Mouse (Mus musculus): ENCODE results near the gene Slc9a9. TPM values are rescaled to one million over a fixed set of nuclear protein-coding genes. Genes with fewer than 3 reads are reported as not detected.

Gene Slc9a9
- polyA plus RNA-seq, 1 experiment, result 0.03 TPM

DNA sequence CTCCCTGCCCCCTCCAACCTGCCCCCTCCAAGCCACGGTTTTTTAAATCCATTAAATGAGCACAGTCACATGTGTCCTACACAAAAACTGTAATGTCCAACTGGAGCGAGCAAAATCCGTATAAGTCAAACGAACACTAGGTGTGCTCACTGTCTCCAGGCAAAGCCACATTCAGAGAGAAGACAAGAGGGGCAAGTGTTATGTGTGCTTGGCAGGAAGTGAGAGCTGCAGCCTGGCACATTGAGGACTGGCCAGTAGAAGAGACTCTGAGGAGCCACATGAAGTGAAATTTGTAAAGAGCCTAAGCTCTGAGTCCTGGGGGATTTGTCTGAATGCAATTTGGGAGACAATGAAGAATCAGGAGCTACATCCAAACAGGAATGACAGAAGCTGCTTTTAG is 481.3 kb downstream of the Slc9a9 start:
- no peak for TF ChIP-seq GATA1 (IDR thresholded peaks at IDR 0.05; ENCODE audit: low read length)
- no peak for TF ChIP-seq TAL1 (IDR thresholded peaks at IDR 0.05; ENCODE audit: low read length)
- Histone ChIP-seq H3K27me3 (ENCODE audit: control insufficient read depth) (no peaks in the 10 kb centered on the region), H3K9me3 (ENCODE audit: control insufficient read depth, low read length) (no peaks in the 10 kb centered on the region), H3K4me1 (ENCODE audit: control insufficient read depth) (no peaks in the 10 kb centered on the region), H3K36me3 (ENCODE audit: control insufficient read depth) (no peaks in the 10 kb centered on the region), H3K4me3 (replicated peaks) (no peak overlapping the region)

DNA sequence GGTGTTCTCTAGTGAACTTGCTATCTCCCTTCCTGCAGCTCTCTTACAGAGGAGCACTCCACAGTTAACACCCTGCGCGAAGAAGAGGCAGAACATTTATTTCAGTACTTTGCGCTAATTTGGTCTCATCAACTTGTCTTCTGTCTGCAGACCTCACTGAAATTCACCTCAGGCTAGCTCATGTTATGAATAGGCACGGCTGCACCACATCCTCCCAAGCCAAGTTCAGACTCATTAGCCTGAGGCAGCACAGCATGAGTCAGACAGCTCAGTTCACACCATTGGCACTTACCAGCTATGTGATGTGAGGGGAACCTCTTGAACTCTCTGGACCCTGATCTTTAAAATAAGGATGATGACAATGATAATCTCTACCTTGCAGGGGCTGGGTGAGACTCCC is 482.0 kb downstream of the Slc9a9 start:
- Histone ChIP-seq H3K27me3 (ENCODE audit: control insufficient read depth) (no peaks in the 10 kb centered on the region), H3K4me3 (replicated peaks) (no peak overlapping the region), H3K9me3 (ENCODE audit: control insufficient read depth, low read length) (no peaks in the 10 kb centered on the region), H3K4me1 (ENCODE audit: control insufficient read depth) (no peaks in the 10 kb centered on the region), H3K36me3 (ENCODE audit: control insufficient read depth) (no peaks in the 10 kb centered on the region)
- no peak for TF ChIP-seq GATA1 (IDR thresholded peaks at IDR 0.05; ENCODE audit: low read length)
- TF ChIP-seq TAL1 (IDR thresholded peaks at IDR 0.05; ENCODE audit: low read length), result no peak

DNA sequence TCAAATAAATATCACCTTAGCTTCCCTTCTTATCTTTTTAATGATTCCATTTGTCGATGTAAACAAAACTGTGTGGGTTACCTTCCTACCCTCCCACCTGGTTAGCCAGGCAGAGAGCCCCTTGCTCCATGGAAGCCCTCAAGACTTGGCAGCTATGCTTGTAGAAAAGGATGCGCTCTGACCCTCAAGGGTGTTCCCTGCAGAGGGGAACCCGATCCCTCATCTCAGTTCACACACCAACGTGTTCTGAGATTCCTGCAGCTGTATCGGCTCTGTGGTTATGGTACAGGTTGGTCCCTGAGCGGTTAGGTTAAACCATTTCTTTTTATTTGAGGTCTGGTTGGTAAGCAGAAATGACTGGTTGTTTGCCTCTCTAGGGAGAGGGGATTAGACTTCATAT is 484.3 kb downstream of the Slc9a9 start:
- H3K9me3 ChIP-seq (ENCODE audit: control insufficient read depth, low read length), result no peaks in the 10 kb centered on the region
- TF ChIP-seq TAL1 (IDR thresholded peaks at IDR 0.05; ENCODE audit: low read length), result no peak
- H3K36me3 ChIP-seq (ENCODE audit: control insufficient read depth), result no peaks in the 10 kb centered on the region
- no peaks in the 10 kb centered on the region for H3K4me1 ChIP-seq (ENCODE audit: control insufficient read depth)
- H3K27me3 ChIP-seq (ENCODE audit: control insufficient read depth), result no peaks in the 10 kb centered on the region
- no peak overlapping the region for H3K4me3 ChIP-seq (replicated peaks)

DNA sequence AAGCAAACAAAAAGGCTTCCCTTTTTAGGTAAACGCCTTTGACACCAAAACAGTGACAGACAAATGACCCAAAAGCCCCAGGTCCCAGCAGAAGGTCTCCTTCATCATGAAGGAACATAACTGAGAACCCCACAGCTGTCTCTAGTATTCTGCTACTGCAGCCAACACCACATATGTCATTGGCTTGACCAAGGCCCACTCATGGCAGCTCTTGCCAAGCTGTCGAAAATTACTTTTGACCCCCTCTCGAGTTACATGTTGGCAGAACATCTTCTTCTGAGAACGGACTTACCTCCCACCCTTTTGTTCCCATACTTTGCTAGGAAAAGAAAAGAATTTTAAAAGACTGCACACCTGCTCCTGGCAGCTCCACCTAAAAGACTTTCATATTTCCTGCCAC is 488.2 kb downstream of the Slc9a9 start:
- TF ChIP-seq GATA1 (IDR thresholded peaks at IDR 0.05; ENCODE audit: low read length), result no peak
- no peak for TF ChIP-seq TAL1 (IDR thresholded peaks at IDR 0.05; ENCODE audit: low read length)
- H3K36me3 ChIP-seq (ENCODE audit: control insufficient read depth), result no peaks in the 10 kb centered on the region
- H3K9me3 ChIP-seq (ENCODE audit: control insufficient read depth, low read length), result no peaks in the 10 kb centered on the region
- no peaks in the 10 kb centered on the region for H3K4me1 ChIP-seq (ENCODE audit: control insufficient read depth)
- H3K4me3 ChIP-seq (replicated peaks), result no peak overlapping the region
- no peaks in the 10 kb centered on the region for H3K27me3 ChIP-seq (ENCODE audit: control insufficient read depth)

DNA sequence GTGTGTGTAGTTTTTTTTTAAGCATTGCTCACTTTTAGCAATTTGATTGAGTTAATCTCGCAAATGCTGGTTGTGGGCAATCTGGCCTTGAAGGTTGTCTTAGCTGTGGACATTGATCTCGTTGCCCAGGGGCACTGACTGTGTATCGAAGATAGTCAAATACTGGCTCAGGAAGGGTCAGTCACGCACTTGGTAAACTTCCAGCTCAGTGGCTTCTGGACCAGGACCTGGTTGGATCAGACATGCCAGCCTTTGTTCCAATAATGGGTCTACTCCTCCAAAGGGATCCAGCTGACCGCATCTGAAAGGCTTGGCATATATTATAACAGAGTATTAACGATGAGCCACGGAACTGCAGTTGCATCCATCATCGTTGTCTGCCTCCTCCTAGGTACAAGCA is 489.2 kb downstream of the Slc9a9 start:
- no peaks in the 10 kb centered on the region for H3K36me3 ChIP-seq (ENCODE audit: control insufficient read depth)
- no peaks in the 10 kb centered on the region for H3K9me3 ChIP-seq (ENCODE audit: control insufficient read depth, low read length)
- H3K27me3 ChIP-seq (ENCODE audit: control insufficient read depth), result no peaks in the 10 kb centered on the region
- H3K4me1 ChIP-seq (ENCODE audit: control insufficient read depth), result no peaks in the 10 kb centered on the region
- H3K4me3 ChIP-seq (replicated peaks), result no peak overlapping the region
- TF ChIP-seq TAL1 (IDR thresholded peaks at IDR 0.05; ENCODE audit: low read length), result no peak
- TF ChIP-seq GATA1 (IDR thresholded peaks at IDR 0.05; ENCODE audit: low read length), result no peak

- H3K4me1 ChIP-seq (ENCODE audit: control insufficient read depth), result no peaks in the 10 kb centered on the region
- no peak overlapping the region for H3K4me3 ChIP-seq (replicated peaks)
- H3K27me3 ChIP-seq (ENCODE audit: control insufficient read depth), result no peaks in the 10 kb centered on the region
- TF ChIP-seq TAL1 (IDR thresholded peaks at IDR 0.05; ENCODE audit: low read length) (no peak), GATA1 (IDR thresholded peaks at IDR 0.05; ENCODE audit: low read length) (no peak)
- H3K36me3 ChIP-seq (ENCODE audit: control insufficient read depth), result no peaks in the 10 kb centered on the region
- H3K9me3 ChIP-seq (ENCODE audit: control insufficient read depth, low read length), result no peaks in the 10 kb centered on the region
These were observed 491.0 kb downstream of the Slc9a9 start for GRCm38 (mm10) chr9:95160575-95161300.

GRCm38 (mm10) chr9:95161699-95162098 is 492.0 kb downstream of the Slc9a9 start:
- H3K9me3 ChIP-seq (ENCODE audit: control insufficient read depth, low read length), result no peaks in the 10 kb centered on the region
- no peaks in the 10 kb centered on the region for H3K27me3 ChIP-seq (ENCODE audit: control insufficient read depth)
- TF ChIP-seq TAL1 (IDR thresholded peaks at IDR 0.05; ENCODE audit: low read length), result no peak
- TF ChIP-seq GATA1 (IDR thresholded peaks at IDR 0.05; ENCODE audit: low read length), result no peak
- H3K4me3 ChIP-seq (replicated peaks), result no peak overlapping the region
- H3K4me1 ChIP-seq (ENCODE audit: control insufficient read depth), result no peaks in the 10 kb centered on the region
- H3K36me3 ChIP-seq (ENCODE audit: control insufficient read depth), result no peaks in the 10 kb centered on the region

- TF ChIP-seq GATA1 (IDR thresholded peaks at IDR 0.05; ENCODE audit: low read length), result no peak
- no peak for TF ChIP-seq TAL1 (IDR thresholded peaks at IDR 0.05; ENCODE audit: low read length)
These were observed 496.5 kb downstream of the Slc9a9 start for GRCm38 (mm10) chr9:95166224-95166623.

GRCm38 (mm10) chr9:95167806-95168205 is 498.1 kb downstream of the Slc9a9 start:
- H3K27me3 ChIP-seq (ENCODE audit: control insufficient read depth), result no peaks in the 10 kb centered on the region
- H3K36me3 ChIP-seq (ENCODE audit: control insufficient read depth), result no peaks in the 10 kb centered on the region
- no peak for TF ChIP-seq GATA1 (IDR thresholded peaks at IDR 0.05; ENCODE audit: low read length)
- TF ChIP-seq TAL1 (IDR thresholded peaks at IDR 0.05; ENCODE audit: low read length), result no peak
- no peak overlapping the region for H3K4me3 ChIP-seq (replicated peaks)
- no peaks in the 10 kb centered on the region for H3K4me1 ChIP-seq (ENCODE audit: control insufficient read depth)
- no peaks in the 10 kb centered on the region for H3K9me3 ChIP-seq (ENCODE audit: control insufficient read depth, low read length)

More at GRCm38 (mm10) chr9:95166224-95166623, 496.5 kb downstream of the Slc9a9 start:
- no peaks in the 10 kb centered on the region for H3K9me3 ChIP-seq (ENCODE audit: control insufficient read depth, low read length)
- no peaks in the 10 kb centered on the region for H3K4me1 ChIP-seq (ENCODE audit: control insufficient read depth)
- H3K4me3 ChIP-seq (replicated peaks), result no peak overlapping the region
- no peaks in the 10 kb centered on the region for H3K36me3 ChIP-seq (ENCODE audit: control insufficient read depth)
- no peaks in the 10 kb centered on the region for H3K27me3 ChIP-seq (ENCODE audit: control insufficient read depth)
